Mouse (Mus musculus): ENCODE data around the gene Pnkp. TPM values are rescaled to one million over a fixed set of nuclear protein-coding genes. Genes with fewer than 3 reads are reported as not detected.

The Pnkp gene
- total and polyA plus RNA-seq, 2 experiments = 20.8 to 45.7 TPM

DNA sequence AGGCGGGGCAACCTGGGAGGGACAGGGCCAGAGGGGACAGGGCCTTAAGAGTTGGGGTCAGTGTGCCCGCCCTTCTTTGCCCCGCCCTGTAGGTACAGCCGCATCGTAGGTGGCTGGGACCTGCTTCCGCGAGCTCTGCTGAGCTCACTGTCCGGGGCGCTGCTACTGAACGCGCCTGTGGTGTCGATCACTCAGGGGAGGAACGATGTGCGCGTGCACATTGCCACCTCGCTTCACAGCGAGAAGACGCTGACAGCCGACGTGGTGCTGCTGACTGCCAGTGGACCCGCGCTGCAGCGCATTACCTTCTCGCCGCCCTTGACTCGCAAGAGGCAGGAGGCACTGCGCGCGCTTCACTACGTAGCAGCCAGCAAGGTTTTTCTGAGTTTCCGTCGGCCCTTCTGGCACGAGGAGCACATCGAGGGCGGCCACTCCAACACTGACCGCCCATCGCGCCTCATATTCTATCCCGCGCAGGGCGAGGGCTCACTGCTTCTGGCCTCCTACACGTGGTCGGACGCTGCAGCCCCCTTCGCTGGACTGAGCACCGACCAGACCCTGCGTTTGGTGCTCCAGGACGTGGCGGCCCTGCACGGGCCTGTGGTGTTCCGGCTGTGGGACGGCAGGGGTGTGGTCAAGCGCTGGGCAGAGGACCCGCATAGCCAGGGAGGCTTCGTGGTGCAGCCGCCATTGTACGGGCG, 17.3 kb upstream of the Pnkp start:
- H3K4me1 ChIP-seq (ENCODE audit: control insufficient read depth, insufficient read depth, low read length) = no peaks in the 10 kb centered on the region
- H3K27me3 ChIP-seq (ENCODE audit: control insufficient read depth, insufficient read depth, low read length) = no peaks in the 10 kb centered on the region
- H3K36me3 ChIP-seq (ENCODE audit: control insufficient read depth, insufficient read depth, low read length) = peaks cover 5% of the 10 kb centered on the region; the same call in 1 of the 2 replicates
- TF ChIP-seq POLR2A (IDR thresholded peaks at IDR 0.05; ENCODE audit: extremely low read depth, insufficient read depth, low read length) (no peak), CTCF (IDR thresholded peaks at IDR 0.05; ENCODE audit: low read depth, low read length) (no peak)
- H3K27ac ChIP-seq (replicated peaks; ENCODE audit: insufficient read depth, low read depth, low read length) = no peak overlapping the region
- DNase-seq (ENCODE audit: extremely low read depth, low read depth, low spot score) = no peak
- no peaks in the 10 kb centered on the region for H3K79me2 ChIP-seq (ENCODE audit: control insufficient read depth, insufficient read depth, low read length)
- H3K4me3 ChIP-seq (ENCODE audit: insufficient read depth, low read depth, low read length) = peak overlapping the region; percentile 4; the same call in 1 of the 2 replicates
- 20% methylated on average over 58 of the region's 58 CpGs for WGBS
- H3K9ac ChIP-seq (ENCODE audit: low read depth, low read length) = peak overlapping the region; percentile 2; the same call in 1 of the 2 replicates

- 76% methylated on average over 14 of the region's 14 CpGs for whole genome bisulfite sequencing
- H3K79me2 ChIP-seq (ENCODE audit: control insufficient read depth, insufficient read depth, low read length) = no peaks in the 10 kb centered on the region
- DNase-seq (ENCODE audit: extremely low read depth, low read depth, low spot score) = no peak
- H3K27me3 ChIP-seq (ENCODE audit: control insufficient read depth, insufficient read depth, low read length) = no peaks in the 10 kb centered on the region
- H3K9ac ChIP-seq (ENCODE audit: low read depth, low read length) = no peak overlapping the region
- no peak overlapping the region for H3K4me3 ChIP-seq (ENCODE audit: insufficient read depth, low read depth, low read length)
- peaks cover 7% of the 10 kb centered on the region; the same call in 1 of the 2 replicates for H3K36me3 ChIP-seq (ENCODE audit: control insufficient read depth, insufficient read depth, low read length)
- TF ChIP-seq CTCF (IDR thresholded peaks at IDR 0.05; ENCODE audit: low read depth, low read length) (no peak), POLR2A (IDR thresholded peaks at IDR 0.05; ENCODE audit: extremely low read depth, insufficient read depth, low read length) (no peak)
- no peaks in the 10 kb centered on the region for H3K4me1 ChIP-seq (ENCODE audit: control insufficient read depth, insufficient read depth, low read length)
- H3K27ac ChIP-seq (replicated peaks; ENCODE audit: insufficient read depth, low read depth, low read length) = no peak overlapping the region
Observed at GRCm38 (mm10) chr7:44840426-44840825, 16.5 kb upstream of the Pnkp start.

GRCm38 (mm10) chr7:44841825-44842463, 15.0 kb upstream of the Pnkp start:
- H3K4me3 ChIP-seq (ENCODE audit: insufficient read depth, low read depth, low read length) = no peak overlapping the region
- H3K4me1 ChIP-seq (ENCODE audit: control insufficient read depth, insufficient read depth, low read length) = no peaks in the 10 kb centered on the region
- peaks cover 18% of the 10 kb centered on the region; the same call in 1 of the 2 replicates for H3K36me3 ChIP-seq (ENCODE audit: control insufficient read depth, insufficient read depth, low read length)
- 91% methylated on average over 8 of the region's 8 CpGs for WGBS
- no peak overlapping the region for H3K9ac ChIP-seq (ENCODE audit: low read depth, low read length)
- TF ChIP-seq POLR2A (IDR thresholded peaks at IDR 0.05; ENCODE audit: extremely low read depth, insufficient read depth, low read length) = no peak
- TF ChIP-seq CTCF (IDR thresholded peaks at IDR 0.05; ENCODE audit: low read depth, low read length) = no peak
- no peak for DNase-seq (ENCODE audit: extremely low read depth, low read depth, low spot score)
- no peak overlapping the region for H3K27ac ChIP-seq (replicated peaks; ENCODE audit: insufficient read depth, low read depth, low read length)
- H3K79me2 ChIP-seq (ENCODE audit: control insufficient read depth, insufficient read depth, low read length) = 0 out of 2 replicates have a peak, but pooled peaks cover 3% of the 10 kb centered on the region
- H3K27me3 ChIP-seq (ENCODE audit: control insufficient read depth, insufficient read depth, low read length) = no peaks in the 10 kb centered on the region

DNA sequence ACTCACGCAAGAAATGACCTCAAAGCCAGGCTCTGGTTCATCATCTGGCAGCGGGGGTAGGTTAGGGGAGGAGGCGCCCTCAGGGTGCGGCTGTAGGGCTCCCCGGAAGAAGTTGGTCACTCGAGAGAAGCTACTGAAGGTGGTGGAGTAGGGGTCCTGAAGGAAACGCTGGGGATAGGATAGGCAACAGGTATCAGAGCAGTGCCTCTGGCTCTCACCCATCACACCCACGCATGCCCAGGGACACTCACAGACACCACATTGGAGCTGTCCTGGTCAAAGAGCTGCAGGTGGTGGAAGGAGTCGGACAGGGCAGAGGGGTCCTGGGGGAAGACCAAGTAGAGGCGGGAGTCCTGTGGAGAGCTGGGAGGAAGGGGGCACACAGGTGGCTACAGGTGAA, 11.9 kb upstream of the Pnkp start:
- Histone ChIP-seq H3K79me2 (ENCODE audit: control insufficient read depth, insufficient read depth, low read length) (peaks cover 8% of the 10 kb centered on the region; the same call in 1 of the 2 replicates), H3K36me3 (ENCODE audit: control insufficient read depth, insufficient read depth, low read length) (peaks cover 18% of the 10 kb centered on the region; the same call in 1 of the 2 replicates), H3K9ac (ENCODE audit: low read depth, low read length) (no peak overlapping the region), H3K4me3 (ENCODE audit: insufficient read depth, low read depth, low read length) (no peak overlapping the region), H3K27ac (replicated peaks; ENCODE audit: insufficient read depth, low read depth, low read length) (no peak overlapping the region), H3K27me3 (ENCODE audit: control insufficient read depth, insufficient read depth, low read length) (no peaks in the 10 kb centered on the region), H3K4me1 (ENCODE audit: control insufficient read depth, insufficient read depth, low read length) (peaks cover 5% of the 10 kb centered on the region)
- WGBS = 92% methylated on average over 10 of the region's 10 CpGs
- no peak for DNase-seq (ENCODE audit: extremely low read depth, low read depth, low spot score)
- TF ChIP-seq POLR2A (IDR thresholded peaks at IDR 0.05; ENCODE audit: extremely low read depth, insufficient read depth, low read length) = no peak
- TF ChIP-seq CTCF (IDR thresholded peaks at IDR 0.05; ENCODE audit: low read depth, low read length) = no peak

DNA sequence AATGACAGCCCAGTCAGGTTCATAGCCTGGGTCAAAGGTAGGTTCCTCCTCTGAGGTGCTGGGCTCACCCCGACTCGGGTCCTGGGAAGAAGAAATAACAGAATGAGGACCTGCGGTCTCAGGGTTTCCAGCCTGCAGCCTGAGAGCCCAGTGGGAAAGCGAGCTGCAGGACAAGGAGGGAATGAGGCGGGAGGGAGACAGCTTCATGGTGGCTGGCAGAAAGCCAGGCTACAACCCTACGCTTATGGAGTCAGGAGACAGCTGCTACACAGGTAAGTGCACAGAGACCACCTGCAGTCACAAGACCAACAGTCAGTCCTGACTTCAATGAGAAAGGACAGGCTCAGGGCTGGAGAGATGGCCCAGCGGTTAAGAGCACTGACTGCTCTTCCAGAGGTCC, 10.1 kb upstream of the Pnkp start:
- no peak overlapping the region for H3K9ac ChIP-seq (ENCODE audit: low read depth, low read length)
- peaks cover 18% of the 10 kb centered on the region; the same call in 1 of the 2 replicates for H3K36me3 ChIP-seq (ENCODE audit: control insufficient read depth, insufficient read depth, low read length)
- H3K4me3 ChIP-seq (ENCODE audit: insufficient read depth, low read depth, low read length) = no peak overlapping the region
- peaks cover 22% of the 10 kb centered on the region; the same call in 1 of the 2 replicates for H3K79me2 ChIP-seq (ENCODE audit: control insufficient read depth, insufficient read depth, low read length)
- WGBS = 94% methylated on average over 7 of the region's 7 CpGs
- no peak for DNase-seq (ENCODE audit: extremely low read depth, low read depth, low spot score)
- TF ChIP-seq POLR2A (IDR thresholded peaks at IDR 0.05; ENCODE audit: extremely low read depth, insufficient read depth, low read length) (no peak), CTCF (IDR thresholded peaks at IDR 0.05; ENCODE audit: low read depth, low read length) (no peak)
- no peaks in the 10 kb centered on the region for H3K27me3 ChIP-seq (ENCODE audit: control insufficient read depth, insufficient read depth, low read length)
- H3K4me1 ChIP-seq (ENCODE audit: control insufficient read depth, insufficient read depth, low read length) = peaks cover 17% of the 10 kb centered on the region
- no peak overlapping the region for H3K27ac ChIP-seq (replicated peaks; ENCODE audit: insufficient read depth, low read depth, low read length)
